Mouse (Mus musculus): ENCODE results near the gene A930033H14Rik. TPM values are rescaled to one million over a fixed set of nuclear protein-coding genes. Genes with fewer than 3 reads are reported as not detected.

Gene A930033H14Rik
- polyA plus RNA-seq, 1 experiment from 2014 or later: 1.4 TPM

GRCm38 (mm10) chr10:69248261-69249160 is 35.6 kb upstream of the A930033H14Rik start:
- Histone ChIP-seq H3K27me3 (replicated peaks) (no peaks in the 10 kb centered on the region), H3K9me3 (no peaks in the 10 kb centered on the region), H3K4me1 (peaks cover 5% of the 10 kb centered on the region; the same call in 1 of the 2 replicates), H3K4me2 (replicated peaks) (no peak overlapping the region), H3K27ac (no peak overlapping the region), H3K9ac (no peak overlapping the region), H3K4me3 (no peak overlapping the region), H3K36me3 (peaks cover 19% of the 10 kb centered on the region)
- 92% methylated on average over 29 of the region's 29 CpGs for WGBS
- ATAC-seq (ENCODE audit: low FRiP score, low read depth): no peak

GRCm38 (mm10) chr10:69247311-69248033 is 34.6 kb upstream of the A930033H14Rik start:
- 93% methylated on average over 7 of the region's 7 CpGs for whole genome bisulfite sequencing
- ATAC-seq (ENCODE audit: low FRiP score, low read depth): no peak
- Histone ChIP-seq H3K4me1 (no peaks in the 10 kb centered on the region; the same call in 1 of the 2 replicates), H3K9ac (no peak overlapping the region), H3K36me3 (peaks cover 19% of the 10 kb centered on the region), H3K27ac (no peak overlapping the region), H3K4me2 (replicated peaks) (no peak overlapping the region), H3K9me3 (no peaks in the 10 kb centered on the region), H3K4me3 (no peak overlapping the region), H3K27me3 (replicated peaks) (no peaks in the 10 kb centered on the region)

GRCm38 (mm10) chr10:69246762-69247161 is 33.9 kb upstream of the A930033H14Rik start:
- Histone ChIP-seq H3K9me3 (no peaks in the 10 kb centered on the region), H3K27me3 (replicated peaks) (no peaks in the 10 kb centered on the region), H3K27ac (no peak overlapping the region), H3K9ac (no peak overlapping the region), H3K4me2 (replicated peaks) (no peak overlapping the region), H3K4me1 (no peaks in the 10 kb centered on the region; the same call in 1 of the 2 replicates), H3K4me3 (no peak overlapping the region), H3K36me3 (peaks cover 16% of the 10 kb centered on the region; the same call in 1 of the 2 replicates)
- ATAC-seq (ENCODE audit: low FRiP score, low read depth): no peak
- WGBS: 85% methylated on average over 3 of the region's 3 CpGs

DNA sequence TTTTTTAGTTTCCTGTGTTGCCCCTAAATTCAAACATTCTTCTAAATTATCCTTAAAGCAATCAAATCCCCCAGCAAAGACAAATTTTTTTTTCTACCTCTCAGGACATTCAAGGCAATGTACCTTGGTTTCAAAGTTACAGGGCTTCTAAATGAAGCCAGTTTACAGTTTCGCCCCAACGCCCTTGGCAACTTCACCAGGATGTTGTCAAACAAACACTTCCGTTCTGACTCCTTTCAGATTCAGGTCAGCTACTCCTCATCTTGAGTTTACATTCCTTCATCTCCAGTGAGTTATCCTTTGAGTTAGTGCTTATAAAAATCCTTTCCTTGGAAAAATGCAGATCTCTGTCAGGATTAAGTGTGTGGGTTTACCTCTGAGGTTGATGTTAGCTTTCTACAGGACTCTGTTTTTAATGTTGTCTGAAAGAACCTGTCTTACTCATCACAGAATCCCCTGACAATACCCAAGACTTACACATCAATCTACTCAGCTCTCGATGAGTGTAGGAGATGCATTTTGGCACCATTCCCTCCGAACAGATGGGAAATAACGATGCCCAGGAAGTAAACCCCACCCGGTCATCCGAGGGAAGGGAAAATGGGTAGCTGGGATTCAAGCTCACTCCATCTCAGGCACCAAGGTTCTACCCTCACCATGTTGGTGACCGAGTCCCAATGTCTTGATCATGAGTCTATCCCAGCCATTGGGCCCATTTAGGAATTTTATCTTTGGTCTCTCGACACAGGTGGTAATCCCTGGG is 33.2 kb upstream of the A930033H14Rik start:
- no peak overlapping the region for H3K4me3 ChIP-seq
- H3K4me2 ChIP-seq (replicated peaks): no peak overlapping the region
- no peaks in the 10 kb centered on the region; the same call in 1 of the 2 replicates for H3K4me1 ChIP-seq
- peaks cover 16% of the 10 kb centered on the region; the same call in 1 of the 2 replicates for H3K36me3 ChIP-seq
- H3K9ac ChIP-seq: no peak overlapping the region
- H3K9me3 ChIP-seq: no peaks in the 10 kb centered on the region
- no peak for ATAC-seq (ENCODE audit: low FRiP score, low read depth)
- no peaks in the 10 kb centered on the region for H3K27me3 ChIP-seq (replicated peaks)
- H3K27ac ChIP-seq: no peak overlapping the region
- WGBS: 89% methylated on average over 10 of the region's 10 CpGs

- H3K4me3 ChIP-seq: no peak overlapping the region
- no peak overlapping the region for H3K4me2 ChIP-seq (replicated peaks)
- peaks cover 8% of the 10 kb centered on the region; the same call in 1 of the 2 replicates for H3K36me3 ChIP-seq
- H3K27ac ChIP-seq: no peak overlapping the region
- no peak for ATAC-seq (ENCODE audit: low FRiP score, low read depth)
- no peaks in the 10 kb centered on the region for H3K9me3 ChIP-seq
- H3K9ac ChIP-seq: no peak overlapping the region
- WGBS: 88% methylated on average over 4 of the region's 4 CpGs
- no peaks in the 10 kb centered on the region for H3K27me3 ChIP-seq (replicated peaks)
- H3K4me1 ChIP-seq: no peaks in the 10 kb centered on the region; the same call in 1 of the 2 replicates
Measured at GRCm38 (mm10) chr10:69245151-69245550, 32.3 kb upstream of the A930033H14Rik start.

DNA sequence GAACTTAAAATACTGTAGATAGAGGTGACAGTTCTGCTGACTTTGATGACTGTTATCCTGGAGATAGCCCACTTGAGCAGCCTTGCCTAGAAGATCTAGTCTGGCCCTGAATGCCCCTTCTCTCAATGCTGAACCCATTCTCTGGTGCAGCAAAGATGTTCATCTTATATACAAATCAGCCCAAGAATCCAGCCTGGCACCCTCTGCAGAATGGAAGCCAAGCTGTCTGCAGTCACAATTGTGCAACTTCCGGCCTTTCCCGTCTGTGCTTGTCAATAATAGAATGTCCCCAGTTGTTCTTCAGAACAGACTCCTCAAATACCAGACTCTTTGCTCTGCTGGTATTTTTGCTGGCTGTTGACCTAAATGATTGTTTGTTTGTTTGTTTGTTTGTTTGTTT is 27.6 kb upstream of the A930033H14Rik start:
- WGBS: 95% methylated on average over 2 of the region's 2 CpGs
- peaks cover 3% of the 10 kb centered on the region; the same call in 1 of the 2 replicates for H3K4me1 ChIP-seq
- H3K4me2 ChIP-seq (replicated peaks): no peak overlapping the region
- no peak overlapping the region for H3K4me3 ChIP-seq
- no peaks in the 10 kb centered on the region for H3K36me3 ChIP-seq
- no peak overlapping the region for H3K9ac ChIP-seq
- ATAC-seq (ENCODE audit: low FRiP score, low read depth): no peak
- H3K27ac ChIP-seq: no peak overlapping the region
- H3K9me3 ChIP-seq: no peaks in the 10 kb centered on the region
- H3K27me3 ChIP-seq (replicated peaks): no peaks in the 10 kb centered on the region

GRCm38 (mm10) chr10:69238311-69238710 is 25.4 kb upstream of the A930033H14Rik start:
- Histone ChIP-seq H3K27ac (no peak overlapping the region), H3K4me2 (replicated peaks) (no peak overlapping the region), H3K9ac (no peak overlapping the region), H3K4me1 (peaks cover 3% of the 10 kb centered on the region; the same call in 1 of the 2 replicates), H3K36me3 (no peaks in the 10 kb centered on the region), H3K9me3 (no peaks in the 10 kb centered on the region), H3K27me3 (replicated peaks) (no peaks in the 10 kb centered on the region), H3K4me3 (no peak overlapping the region)
- WGBS: 47% methylated on average over 6 of the region's 6 CpGs
- ATAC-seq (ENCODE audit: low FRiP score, low read depth): no peak

DNA sequence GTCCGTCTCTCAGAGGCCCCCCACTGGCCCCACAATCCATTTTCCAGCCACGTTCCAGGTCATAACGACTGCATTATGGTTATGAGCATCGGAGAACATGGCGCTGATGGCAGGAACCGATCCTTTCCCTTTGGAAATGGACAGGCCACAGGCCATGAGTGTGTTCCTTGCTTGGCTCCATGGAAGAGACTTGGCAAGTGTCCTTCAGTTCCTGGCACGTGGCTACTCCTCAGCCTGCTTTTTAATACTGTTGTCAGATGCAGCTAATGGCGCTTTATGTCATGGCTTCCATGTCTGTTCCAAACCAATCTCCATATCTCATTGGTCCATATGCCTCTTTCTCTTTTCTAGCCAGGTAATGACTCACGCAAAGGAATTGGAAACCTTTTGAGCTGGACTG is 24.9 kb upstream of the A930033H14Rik start:
- no peak overlapping the region for H3K9ac ChIP-seq
- no peaks in the 10 kb centered on the region for H3K27me3 ChIP-seq (replicated peaks)
- peaks cover 3% of the 10 kb centered on the region; the same call in 1 of the 2 replicates for H3K4me1 ChIP-seq
- H3K4me3 ChIP-seq: no peak overlapping the region
- no peak overlapping the region for H3K4me2 ChIP-seq (replicated peaks)
- ATAC-seq (ENCODE audit: low FRiP score, low read depth): no peak
- H3K9me3 ChIP-seq: no peaks in the 10 kb centered on the region
- WGBS: 90% methylated on average over 9 of the region's 9 CpGs
- no peak overlapping the region for H3K27ac ChIP-seq
- no peaks in the 10 kb centered on the region for H3K36me3 ChIP-seq

- Histone ChIP-seq H3K4me2 (replicated peaks) (no peak overlapping the region), H3K27ac (no peak overlapping the region), H3K9ac (no peak overlapping the region), H3K36me3 (no peaks in the 10 kb centered on the region), H3K4me3 (no peak overlapping the region), H3K27me3 (replicated peaks) (no peaks in the 10 kb centered on the region), H3K4me1 (peaks cover 3% of the 10 kb centered on the region; the same call in 1 of the 2 replicates), H3K9me3 (no peaks in the 10 kb centered on the region)
- no peak for ATAC-seq (ENCODE audit: low FRiP score, low read depth)
- 83% methylated on average over 3 of the region's 3 CpGs for WGBS
Measured at GRCm38 (mm10) chr10:69237185-69237584, 24.3 kb upstream of the A930033H14Rik start.

DNA sequence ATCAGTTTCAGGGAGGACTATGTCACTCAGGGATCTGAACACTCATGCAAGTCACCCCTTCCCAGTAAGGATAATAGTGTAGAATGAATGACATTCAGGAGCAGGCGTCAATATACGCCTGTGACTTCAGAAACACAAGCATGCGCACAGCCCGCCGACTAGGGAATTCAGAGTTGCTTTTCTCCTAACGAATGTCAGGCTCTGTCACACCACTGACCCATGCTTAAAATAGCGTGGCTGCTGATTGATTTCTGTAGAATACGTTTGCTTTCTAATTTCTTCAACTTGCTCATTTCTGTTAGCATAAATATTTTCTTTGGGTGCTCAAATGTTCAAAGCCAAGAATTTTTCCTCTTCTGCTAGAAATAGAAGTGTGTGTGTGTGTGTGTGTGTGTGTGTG is 13.1 kb upstream of the A930033H14Rik start:
- Histone ChIP-seq H3K27me3 (replicated peaks) (no peaks in the 10 kb centered on the region), H3K9ac (no peak overlapping the region), H3K27ac (no peak overlapping the region), H3K4me1 (no peaks in the 10 kb centered on the region), H3K4me2 (replicated peaks) (no peak overlapping the region), H3K4me3 (no peak overlapping the region), H3K9me3 (no peaks in the 10 kb centered on the region), H3K36me3 (no peaks in the 10 kb centered on the region)
- 84% methylated on average over 8 of the region's 8 CpGs for WGBS
- no peak for ATAC-seq (ENCODE audit: low FRiP score, low read depth)

DNA sequence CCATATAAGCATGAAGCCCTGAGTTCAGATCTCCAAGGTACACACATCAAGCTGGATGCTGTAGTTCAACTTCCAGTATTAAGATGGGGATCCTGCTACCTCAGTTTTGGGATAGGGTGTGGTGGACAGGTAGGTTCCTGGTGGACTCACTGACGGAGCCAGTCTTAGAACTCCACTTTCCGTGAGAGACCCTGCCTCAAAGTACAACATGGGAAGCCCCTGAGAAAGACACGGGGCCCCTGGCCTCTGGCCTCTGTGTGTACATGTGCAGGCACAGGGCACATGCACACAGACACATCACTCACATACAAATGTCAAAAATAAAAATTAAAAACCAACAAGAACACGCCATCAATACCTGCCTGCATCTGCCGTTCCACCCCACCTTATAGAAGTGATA is 12.6 kb upstream of the A930033H14Rik start:
- no peak overlapping the region for H3K9ac ChIP-seq
- H3K27ac ChIP-seq: no peak overlapping the region
- ATAC-seq (ENCODE audit: low FRiP score, low read depth): no peak
- WGBS: 94% methylated on average over 5 of the region's 5 CpGs
- no peaks in the 10 kb centered on the region for H3K9me3 ChIP-seq
- no peaks in the 10 kb centered on the region for H3K4me1 ChIP-seq
- no peak overlapping the region for H3K4me2 ChIP-seq (replicated peaks)
- no peak overlapping the region for H3K4me3 ChIP-seq
- H3K36me3 ChIP-seq: no peaks in the 10 kb centered on the region; the same call in 1 of the 2 replicates
- H3K27me3 ChIP-seq (replicated peaks): no peaks in the 10 kb centered on the region

DNA sequence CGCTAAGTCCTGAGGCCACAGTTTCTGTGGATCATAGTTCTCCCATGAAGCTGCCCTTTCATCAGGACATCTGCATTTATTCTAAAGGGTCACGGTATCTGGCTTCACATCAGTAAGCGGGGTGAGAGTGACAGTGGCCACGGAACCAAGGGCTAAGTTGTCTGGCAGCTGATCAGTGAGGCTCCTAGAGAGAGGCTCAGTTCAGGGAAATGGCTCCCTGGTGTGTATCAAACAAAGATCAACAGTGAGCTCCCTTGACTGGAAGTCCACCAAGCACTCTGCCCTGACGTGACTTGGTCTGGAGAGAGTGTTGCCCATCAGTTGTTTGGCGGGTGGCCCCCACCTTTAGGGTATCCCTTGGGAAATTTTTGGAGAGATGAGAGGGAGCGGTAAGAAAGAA is 11.4 kb upstream of the A930033H14Rik start:
- H3K27me3 ChIP-seq (replicated peaks): no peaks in the 10 kb centered on the region
- no peak overlapping the region for H3K27ac ChIP-seq
- H3K4me2 ChIP-seq (replicated peaks): no peak overlapping the region
- no peaks in the 10 kb centered on the region; the same call in 1 of the 2 replicates for H3K36me3 ChIP-seq
- no peak overlapping the region for H3K4me3 ChIP-seq
- no peak for ATAC-seq (ENCODE audit: low FRiP score, low read depth)
- H3K9ac ChIP-seq: no peak overlapping the region
- no peaks in the 10 kb centered on the region for H3K9me3 ChIP-seq
- no peaks in the 10 kb centered on the region for H3K4me1 ChIP-seq
- 77% methylated on average over 7 of the region's 7 CpGs for WGBS
